Mouse (Mus musculus): ENCODE measurements at regions not wholly inside any gene's neighbourhood (a gene's known extent, or its start where the extent isn't known, plus 50 kb on each side); places are given as distances from the start of the nearest gene placed in this dataset.

DNA sequence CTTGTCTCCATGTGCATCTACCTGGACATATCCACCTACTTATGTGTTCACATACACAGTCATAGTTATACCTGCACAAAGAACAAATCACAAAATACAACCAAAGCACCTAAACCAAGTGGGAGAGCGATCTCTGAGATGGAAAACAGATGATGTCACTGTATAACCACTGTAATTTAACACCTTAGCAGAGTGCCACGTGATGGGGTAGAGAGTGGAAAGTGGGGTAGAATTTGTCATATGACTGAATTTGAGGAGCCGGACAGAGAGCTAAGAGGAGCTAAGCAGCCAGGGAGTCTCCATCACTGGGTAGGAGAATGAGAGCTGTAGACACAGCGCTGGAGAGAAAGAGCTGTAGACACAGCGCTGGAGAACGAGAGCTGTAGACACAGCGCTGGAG, 381.6 kb downstream of the Epm2a start:
- no peak for TF ChIP-seq POLR2A (IDR thresholded peaks at IDR 0.05; ENCODE audit: extremely low read depth, insufficient read depth, low read length)
- TF ChIP-seq CTCF (IDR thresholded peaks at IDR 0.05; ENCODE audit: low read depth, low read length) = no peak
